Mouse (Mus musculus): ENCODE measurements around the gene Gm6871.
"Not testable (repeated sequence)": the region's sequence is repeated elsewhere in the genome, so short reads cannot be mapped to it uniquely, and the experiment has no call there.

Gm6871 gene

DNA sequence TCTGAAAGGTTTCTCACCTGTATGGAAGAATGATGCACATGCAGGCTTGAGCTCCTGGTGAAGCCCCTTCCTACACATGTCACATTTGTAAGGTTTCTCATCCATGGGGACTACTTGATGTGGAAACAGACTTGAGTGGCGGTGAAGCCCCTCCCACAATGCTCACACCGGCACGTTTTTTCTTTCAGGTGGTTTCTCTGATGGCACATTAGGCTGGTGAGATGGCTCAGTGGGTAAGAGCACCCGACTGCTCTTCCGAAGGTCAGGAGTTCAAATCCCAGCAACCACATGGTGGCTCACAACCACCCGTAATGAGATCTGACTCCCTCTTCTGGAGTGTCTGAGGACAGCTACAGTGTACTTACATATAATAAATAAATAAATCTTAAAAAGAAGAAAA lies at the start of gene Gm6871:
Gene Gm6871, minus strand, starts transcription at position 101 of the 400 bp plus-strand sequence.
- DNase-seq (ENCODE audit: extremely low read depth, insufficient read length, low spot score): not testable (repeated sequence)

DNA sequence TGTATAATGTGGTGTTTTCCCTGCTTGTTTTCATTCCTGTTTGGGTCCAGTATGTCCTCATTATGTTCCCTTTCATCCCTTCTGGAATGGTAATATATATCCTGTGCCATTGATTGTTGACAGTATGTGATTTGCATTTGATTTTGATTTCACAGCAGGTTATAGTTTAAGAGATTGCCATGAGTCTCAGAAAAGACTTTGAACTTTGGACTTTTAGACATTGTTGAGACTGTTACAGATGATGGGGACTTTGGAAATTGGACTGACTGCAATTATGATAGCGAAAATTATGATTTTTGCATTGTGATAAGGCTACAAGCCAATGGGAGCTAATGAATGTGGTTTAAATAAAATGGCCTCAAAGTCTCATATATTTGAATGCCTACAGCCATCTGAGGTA lies 42.8 kb upstream of the Gm6871 start:
- not testable (repeated sequence) for DNase-seq (ENCODE audit: extremely low read depth, insufficient read length, low spot score)

DNA sequence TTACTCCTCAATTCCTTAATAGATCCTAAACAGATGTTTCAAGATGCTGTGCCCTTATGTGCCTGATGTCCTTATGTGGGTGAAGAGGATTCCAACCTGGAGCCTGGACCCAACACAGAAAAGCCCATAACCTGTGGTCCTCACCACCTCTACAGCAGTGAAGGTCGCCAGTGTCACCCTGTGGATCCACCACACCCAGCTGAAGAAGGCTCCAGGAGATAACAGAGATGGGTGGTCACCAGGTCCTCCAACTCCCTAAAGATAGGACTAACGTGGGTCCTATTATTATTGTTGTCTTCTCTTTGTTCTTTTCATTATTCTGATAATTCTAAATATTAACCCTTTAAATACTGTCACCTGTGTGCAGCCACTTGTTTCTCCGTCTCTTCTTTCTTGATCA lies 38.2 kb upstream of the Gm6871 start:
- DNase-seq (ENCODE audit: extremely low read depth, insufficient read length, low spot score): no peak

DNA sequence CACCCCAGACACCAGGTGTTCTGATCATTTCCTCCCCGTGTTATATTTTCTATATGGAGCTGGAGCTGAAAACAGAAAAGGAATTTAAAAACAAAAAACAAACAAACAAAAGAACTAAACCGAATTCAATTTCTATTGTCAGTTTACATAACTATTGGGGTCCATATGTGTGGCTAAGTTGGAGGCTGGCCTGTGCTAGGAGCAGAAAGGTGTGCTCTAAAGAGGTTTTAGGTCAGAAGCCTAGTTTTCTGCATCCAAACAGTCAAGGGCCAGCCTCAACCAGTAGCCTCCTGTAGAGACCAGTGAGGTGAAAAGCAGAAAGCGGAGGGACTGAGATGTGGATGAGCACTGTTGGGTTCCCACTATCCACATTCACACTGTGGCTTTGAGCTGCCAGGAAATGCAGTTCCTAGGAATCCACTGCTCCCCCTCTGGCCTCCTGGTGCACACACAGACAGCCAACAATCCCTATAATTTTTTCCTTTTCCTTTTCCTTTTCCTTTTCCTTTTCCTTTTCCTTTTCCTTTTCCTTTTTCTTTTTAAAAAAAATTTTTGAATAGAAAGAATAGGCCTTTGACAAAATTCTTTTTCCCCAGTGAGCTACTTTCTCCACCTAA lies 26.6 kb upstream of the Gm6871 start:
- no peak for DNase-seq (ENCODE audit: extremely low read depth, insufficient read length, low spot score)

DNA sequence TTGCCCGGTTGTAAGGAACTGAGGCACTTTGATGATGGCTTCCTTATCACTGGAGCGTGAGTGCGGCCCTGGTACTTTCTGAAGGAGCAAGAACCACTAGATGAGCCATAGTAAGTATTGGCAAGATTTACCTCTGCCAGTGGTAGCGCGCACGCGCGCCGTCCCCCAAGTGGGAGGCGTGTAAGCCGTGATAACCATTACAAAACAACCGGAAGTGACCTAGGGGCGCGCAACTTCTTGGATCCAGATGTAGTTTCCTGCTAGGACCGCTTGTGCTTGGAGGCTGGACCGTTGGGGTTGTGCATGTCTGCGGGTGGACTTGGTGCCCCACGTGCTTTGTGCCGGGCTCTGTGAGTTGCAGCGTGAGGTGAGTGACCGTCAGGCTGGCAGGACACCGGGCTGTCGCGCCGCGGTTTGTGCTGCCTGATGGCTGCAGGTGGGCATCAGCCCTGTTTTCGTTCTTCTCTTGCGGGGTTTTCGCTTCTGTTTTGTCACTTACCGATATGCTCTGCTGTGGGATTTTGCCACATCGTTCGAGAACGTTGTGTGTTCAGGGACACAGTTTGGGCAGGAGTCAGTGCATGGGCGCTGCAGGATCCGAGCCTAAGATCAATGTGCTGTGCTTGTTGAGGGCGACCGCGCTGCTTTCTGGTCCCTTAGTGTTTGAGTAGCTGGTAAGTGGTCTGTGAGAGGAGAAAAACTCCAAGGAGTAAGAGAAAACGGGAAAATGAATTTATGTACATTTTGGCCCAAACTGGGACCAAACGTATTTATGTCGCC lies 25.8 kb upstream of the Gm6871 start, which contains the start of gene 2610021A01Rik:
Gene 2610021A01Rik, plus strand, starts transcription at position 197 of the 780 bp plus-strand sequence.
- peak; percentile 90 for DNase-seq (ENCODE audit: extremely low read depth, insufficient read length, low spot score)

DNA sequence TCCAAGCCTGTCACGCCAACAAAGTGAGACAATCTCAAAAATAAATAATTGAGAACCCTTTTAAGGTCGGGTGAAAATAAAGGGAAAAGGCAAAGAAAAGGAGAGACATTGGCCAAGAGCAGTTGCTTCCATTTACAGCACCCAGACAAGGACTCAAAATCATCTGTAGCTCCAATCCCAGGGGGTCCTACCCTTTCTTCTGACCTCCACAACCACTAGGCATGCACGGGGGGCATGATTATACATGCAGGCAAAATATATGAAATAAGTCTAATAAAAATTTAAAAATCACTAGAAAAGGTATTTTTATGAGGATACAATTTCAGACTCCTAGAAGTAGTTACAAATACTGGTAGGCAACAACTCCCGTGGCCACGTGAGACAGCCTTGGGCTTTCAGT lies 25.2 kb upstream of the Gm6871 start:
- DNase-seq (ENCODE audit: extremely low read depth, insufficient read length, low spot score): no peak

DNA sequence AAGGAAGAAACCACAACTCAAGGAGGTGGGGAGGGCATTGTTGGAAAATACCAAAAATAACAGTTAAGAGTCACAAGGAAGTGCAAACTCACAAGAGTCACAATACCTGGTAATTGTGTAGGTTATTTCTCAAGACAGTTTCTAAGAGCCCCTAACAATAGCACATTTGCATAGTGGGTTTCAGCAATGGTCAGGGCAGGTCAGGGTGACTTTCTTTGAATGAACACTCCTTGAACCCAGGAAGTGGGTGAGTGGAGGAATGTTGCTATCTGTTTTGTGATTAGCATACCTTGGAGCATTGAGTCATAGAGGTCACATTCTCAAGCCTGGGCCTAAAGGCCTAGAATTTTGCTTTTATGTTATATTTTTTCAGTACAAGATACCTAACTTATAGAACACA lies 14.4 kb upstream of the Gm6871 start:
- not testable (repeated sequence) for DNase-seq (ENCODE audit: extremely low read depth, insufficient read length, low spot score)

DNA sequence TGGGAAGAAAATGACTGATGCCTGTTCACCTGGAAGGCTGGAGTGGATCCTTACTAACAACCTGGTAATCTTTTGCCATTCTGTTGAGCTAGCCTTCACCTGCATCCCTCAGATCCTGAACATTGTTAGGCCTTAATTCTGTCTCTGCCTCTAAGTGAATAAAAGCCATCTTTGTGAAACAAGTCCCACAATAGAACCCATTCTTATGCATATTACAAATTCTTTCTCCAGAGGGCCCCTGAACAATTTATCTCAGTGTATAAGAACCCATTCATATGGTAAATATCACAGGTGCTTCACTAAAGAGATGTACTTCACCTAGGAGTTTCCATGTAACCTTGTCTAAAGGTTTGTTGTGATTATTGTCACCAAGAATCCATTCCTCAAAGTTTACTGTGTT lies 8.6 kb upstream of the Gm6871 start:
- DNase-seq (ENCODE audit: extremely low read depth, insufficient read length, low spot score): no peak

DNA sequence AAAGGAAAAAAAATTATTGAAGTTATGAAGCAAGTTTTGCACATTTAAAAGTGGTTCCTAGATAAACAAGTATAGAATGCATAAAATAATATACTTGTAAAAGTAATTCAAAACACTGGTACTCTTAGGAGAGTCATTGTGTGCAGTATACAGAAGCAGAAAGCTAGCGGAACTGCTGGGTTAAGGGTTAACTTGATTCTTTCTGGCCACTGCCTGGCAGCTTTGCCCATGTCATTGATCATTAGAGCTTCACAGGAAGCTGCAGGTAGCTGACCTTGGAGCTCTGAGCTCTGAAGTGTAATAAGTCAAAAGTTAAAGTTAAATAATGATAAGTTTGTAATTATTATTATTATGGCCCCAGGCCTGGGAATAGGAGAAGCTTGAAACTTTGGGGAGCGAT lies 4.5 kb upstream of the Gm6871 start:
- DNase-seq (ENCODE audit: extremely low read depth, insufficient read length, low spot score): no peak

DNA sequence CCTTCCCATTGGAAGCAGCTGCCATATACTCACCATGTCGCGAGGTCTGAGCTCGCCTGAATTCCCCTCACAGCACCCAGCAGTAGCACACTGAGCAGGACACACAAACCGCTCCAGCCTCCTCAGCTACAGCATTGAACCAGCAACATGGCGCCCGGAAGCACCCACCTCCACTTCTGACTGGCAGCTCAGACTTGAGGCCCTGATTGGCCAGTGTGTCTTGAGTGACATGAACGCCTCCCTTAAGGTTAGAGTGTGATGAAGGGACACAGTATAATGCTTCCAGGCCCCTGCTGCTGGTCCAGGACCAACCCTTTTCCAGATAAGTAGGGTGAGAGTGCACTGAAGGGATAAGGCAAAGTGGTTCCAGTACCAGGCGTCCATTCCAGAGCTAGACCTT lies 12.8 kb downstream of the Gm6871 start:
- DNase-seq (ENCODE audit: extremely low read depth, insufficient read length, low spot score): peak; percentile 40

DNA sequence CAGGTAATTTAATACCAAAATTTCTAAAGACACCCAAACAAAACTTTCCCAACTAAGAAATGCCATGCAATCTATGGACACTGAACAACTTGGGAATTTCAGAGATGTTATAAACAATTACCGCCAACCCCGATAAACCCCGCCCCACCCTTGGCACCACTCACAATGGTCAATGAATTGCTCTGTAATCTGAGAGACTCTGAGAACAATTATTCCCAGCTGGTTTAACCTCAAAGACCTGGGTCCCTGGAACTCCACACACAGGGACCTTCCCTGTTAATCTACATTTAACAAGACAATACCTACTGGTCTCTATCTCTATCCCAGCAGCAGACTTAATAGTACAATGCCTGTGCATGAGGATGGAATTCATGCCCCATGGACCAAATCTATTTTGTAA lies 60.8 kb downstream of the Gm6871 start:
- no peak for DNase-seq (ENCODE audit: extremely low read depth, insufficient read length, low spot score)

DNA sequence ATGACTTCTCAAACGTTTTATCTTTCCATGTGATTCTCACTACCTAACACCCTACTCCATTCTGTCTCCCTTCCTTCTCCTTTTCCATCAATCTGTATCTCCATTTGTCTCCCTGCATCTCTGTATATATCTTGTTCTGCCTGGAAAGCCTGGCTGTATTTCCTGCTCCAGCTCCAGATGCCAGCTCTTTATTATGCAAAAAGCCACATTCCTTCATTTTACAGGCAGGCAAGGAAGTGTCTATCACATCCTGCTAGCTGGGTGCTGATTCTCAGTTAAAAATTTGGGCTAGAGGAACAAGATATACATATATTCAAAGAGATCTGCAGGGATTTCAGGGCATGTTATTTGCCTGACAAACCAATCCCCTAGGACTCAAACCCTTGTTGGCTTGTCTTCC lies 61.3 kb downstream of the Gm6871 start:
- DNase-seq (ENCODE audit: extremely low read depth, insufficient read length, low spot score): no peak

DNA sequence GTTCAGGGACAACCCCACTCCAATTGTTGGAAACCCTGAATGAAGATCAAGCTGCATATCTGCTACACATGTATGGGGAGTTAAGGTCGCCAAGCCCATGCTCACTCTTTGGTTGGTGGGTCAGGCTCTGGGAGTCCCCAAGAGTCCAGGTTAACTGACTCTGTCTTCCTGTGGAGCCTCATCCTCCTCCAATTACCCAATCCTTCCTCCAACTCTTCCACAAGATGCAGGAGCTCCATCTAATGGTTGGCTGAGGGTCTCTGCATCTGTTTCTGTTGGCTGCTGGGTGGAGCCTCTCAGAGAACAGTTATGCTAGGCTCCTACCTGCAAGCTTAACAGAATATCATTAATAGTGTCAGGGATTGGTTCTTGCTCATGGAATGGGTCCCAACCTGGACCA lies 71.1 kb downstream of the Gm6871 start:
- no peak for DNase-seq (ENCODE audit: extremely low read depth, insufficient read length, low spot score)

DNA sequence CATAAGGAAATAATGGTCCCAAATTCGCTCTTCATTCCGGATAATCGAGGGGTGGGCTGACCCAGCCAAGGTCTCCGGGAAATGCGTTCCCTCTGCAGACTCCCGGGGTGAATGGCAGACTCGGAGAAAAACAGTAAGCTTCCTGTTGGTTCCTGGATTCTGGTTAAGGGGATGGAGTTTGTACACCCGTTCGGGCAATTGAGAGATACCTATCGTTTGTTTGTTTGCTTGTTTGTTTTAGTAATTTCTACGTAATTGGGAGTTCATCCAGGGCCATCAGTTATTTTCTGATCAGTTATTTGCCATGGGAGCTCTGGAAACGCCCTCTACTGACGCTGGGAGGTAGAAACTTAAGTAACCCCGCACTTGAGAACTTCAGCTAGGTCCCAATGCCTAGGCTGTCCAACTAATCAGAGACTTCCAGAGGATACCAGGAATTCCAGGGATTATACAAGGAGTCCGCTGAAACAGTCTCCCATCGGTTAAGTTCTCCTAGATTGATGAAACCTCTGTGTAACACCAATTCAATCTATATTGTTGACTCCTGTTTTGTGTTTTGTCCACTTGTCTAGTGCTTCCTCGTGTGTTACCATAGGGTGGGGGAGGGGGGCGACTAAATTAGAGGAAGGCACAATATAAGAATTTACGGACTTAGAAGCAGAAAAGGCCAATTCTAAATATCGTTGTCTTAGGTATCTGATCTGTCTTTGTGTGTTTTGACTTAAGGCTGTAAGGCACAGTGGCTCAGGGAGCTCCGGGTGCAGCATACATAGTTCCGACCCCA lies 73.1 kb downstream of the Gm6871 start:
- peak; percentile 34 for DNase-seq (ENCODE audit: extremely low read depth, insufficient read length, low spot score)

DNA sequence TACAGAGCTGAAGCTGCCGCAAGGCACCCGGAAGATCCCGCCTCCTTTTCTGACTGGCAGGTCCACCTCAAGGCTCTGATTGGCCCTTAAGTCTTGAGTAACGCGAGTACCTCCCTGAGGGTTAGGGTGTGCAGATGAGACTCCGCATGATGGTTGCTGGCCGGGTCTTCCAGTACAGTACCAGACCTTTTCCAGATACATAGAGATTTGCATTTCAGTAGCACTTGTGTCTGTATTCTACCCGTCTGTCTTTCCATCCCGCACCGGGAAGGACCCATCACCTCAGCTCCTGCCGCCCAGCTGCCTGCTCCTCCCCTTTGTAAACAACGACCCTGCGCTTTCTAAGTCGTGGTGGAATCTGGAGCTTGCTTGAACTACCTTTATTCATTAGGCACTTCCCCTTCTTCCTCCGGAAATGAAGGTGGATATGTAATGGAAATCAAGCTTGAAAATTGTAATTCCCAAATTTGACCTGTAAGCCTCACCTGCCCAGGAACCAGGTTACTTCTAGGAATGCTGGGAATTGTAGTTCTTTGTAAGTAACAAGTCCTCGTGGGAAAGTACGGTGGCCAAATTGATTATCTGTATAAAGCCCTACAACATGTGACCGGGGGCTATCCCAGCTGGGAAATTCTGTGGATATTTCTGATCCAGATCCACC lies 73.9 kb downstream of the Gm6871 start, which contains the start of the genes Gm20449 and AW146154:
Gene Gm20449, minus strand, starts transcription at position 29 of the 661 bp plus-strand sequence.
Gene AW146154, minus strand, starts transcription at position 502 of the 661 bp plus-strand sequence.
- peak; percentile 78 for DNase-seq (ENCODE audit: extremely low read depth, insufficient read length, low spot score)

DNA sequence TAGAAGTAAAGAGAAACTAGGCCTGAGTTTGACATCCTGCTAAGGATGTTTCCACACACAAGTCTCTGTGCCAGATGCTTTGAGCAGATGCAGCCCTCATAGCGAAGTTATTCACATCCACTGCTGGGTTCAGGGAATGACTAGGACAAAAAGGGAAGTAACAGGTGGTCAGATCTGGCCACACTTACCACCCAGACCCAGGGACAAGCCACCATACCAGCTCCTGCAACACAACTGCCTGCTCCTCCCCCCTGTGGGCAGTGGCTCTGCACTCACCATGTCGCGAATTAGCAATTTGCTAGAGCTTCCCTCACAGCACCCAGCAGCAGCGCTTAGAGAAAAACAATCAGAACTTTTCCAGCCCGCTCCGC lies 74.5 kb downstream of the Gm6871 start:
- not testable (repeated sequence) for DNase-seq (ENCODE audit: extremely low read depth, insufficient read length, low spot score)

DNA sequence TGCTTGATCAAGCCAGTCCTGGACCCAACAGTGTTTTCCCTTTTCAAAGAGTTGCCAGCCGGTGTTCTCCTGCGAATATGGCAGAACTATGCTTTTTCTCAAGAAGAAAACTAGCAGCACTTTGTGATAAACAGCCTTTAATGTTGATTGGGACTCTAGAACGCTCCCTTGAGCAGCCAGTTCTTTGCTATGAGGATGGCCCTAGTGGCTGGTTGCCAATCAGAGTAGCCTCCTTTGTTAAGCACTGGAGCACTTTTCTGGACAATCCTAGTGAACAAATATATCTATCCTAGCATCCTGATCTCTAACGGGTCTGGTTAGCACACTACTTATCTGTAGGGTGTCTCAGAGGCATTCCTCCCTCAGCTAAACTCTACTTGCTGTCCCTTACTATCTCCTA lies 75.0 kb downstream of the Gm6871 start:
- not testable (repeated sequence) for DNase-seq (ENCODE audit: extremely low read depth, insufficient read length, low spot score)

DNA sequence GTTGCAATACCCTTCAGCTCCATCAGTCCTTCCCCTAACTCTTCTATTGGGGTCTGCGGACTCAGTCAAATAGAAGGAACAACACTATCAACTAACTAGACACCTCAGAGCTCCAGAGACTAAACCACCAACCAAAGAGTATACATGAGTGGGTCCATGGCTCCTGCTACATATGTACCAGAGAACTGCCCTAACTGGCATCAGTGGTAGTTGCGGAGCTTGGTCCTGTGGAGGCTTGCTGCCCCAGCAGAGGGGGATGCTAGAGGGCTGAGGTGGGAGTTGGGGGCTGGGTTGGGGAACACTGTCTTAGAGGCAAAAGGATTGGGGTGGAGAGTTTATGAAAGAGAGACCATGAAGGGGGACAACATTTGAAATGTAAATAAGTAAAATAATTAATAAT lies 75.6 kb downstream of the Gm6871 start:
- no peak for DNase-seq (ENCODE audit: extremely low read depth, insufficient read length, low spot score)

All from 3134 (cell line).